Mouse (Mus musculus): Measurements from ENCODE around the gene B230217C12Rik. TPM values are rescaled to one million over a fixed set of nuclear protein-coding genes. Genes with fewer than 3 reads are reported as not detected.

The B230217C12Rik gene
- polyA plus RNA-seq, 1 experiment from 2014 or later: 11.7 TPM

DNA sequence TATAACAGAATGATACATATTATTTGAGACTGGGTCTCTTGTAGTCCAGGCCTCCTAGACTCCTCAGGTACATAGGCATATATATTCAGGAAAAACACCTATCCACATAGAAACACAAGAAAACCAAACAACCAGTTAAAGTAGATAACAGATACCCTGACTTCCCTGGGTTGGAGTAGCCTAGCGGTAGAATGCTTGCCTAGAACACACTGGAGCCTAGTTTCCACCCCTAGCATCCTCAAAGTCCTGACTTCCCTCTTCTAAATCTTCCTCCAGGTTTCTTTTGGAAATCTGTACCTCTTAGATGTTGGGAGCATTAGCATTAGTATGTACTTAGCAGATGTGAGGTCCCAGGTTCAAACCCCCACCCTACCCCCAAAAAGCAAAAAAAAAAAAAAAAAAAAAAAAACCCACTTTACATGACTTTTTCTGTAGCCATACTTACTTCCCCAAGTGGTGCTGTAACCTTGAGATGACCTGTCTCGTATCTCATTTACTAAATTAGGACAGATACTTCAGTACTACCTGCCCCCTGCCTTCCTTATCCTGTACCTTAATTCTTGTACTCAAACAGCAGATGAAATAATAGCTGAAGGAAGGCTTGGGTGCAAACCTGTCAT is 44.8 kb downstream of the B230217C12Rik start:
- H3K27ac ChIP-seq: no peak overlapping the region; the same call in 1 of the 2 replicates
- no peak overlapping the region for H3K9ac ChIP-seq
- no peak for ATAC-seq (ENCODE audit: low FRiP score, low read depth)
- no peaks in the 10 kb centered on the region for H3K27me3 ChIP-seq
- 100% methylated on average over 2 of the region's 2 CpGs for WGBS
- H3K4me1 ChIP-seq: 0 out of 2 replicates have a peak, but pooled peaks cover 3% of the 10 kb centered on the region
- H3K9me3 ChIP-seq: 0 out of 2 replicates have a peak, but pooled peaks cover 6% of the 10 kb centered on the region
- H3K4me2 ChIP-seq (replicated peaks): peak overlapping the region; percentile 66; the same call in 1 of the 2 replicates
- no peaks in the 10 kb centered on the region for H3K36me3 ChIP-seq
- no peak overlapping the region; the same call in 1 of the 2 replicates for H3K4me3 ChIP-seq

DNA sequence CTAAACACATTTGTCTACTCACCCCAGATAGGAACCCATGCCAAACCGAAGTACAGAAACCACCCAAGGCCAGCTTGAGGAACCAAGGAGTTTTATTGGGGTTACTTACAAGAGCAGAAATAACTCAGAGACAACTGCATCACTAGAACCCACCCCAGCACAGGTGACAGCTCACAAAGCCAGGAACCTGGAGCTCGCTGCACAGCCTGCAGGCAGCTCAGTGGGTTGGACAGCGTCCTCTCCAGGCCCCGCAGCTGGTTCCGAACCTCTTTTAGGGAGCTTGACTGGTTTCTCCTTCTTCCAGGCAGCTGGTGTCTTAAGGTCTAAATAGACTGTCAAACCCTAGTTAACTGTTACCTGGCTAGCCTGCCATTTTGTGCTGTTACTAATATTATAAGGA is 51.2 kb downstream of the B230217C12Rik start:
- no peaks in the 10 kb centered on the region for H3K4me1 ChIP-seq

More for the DNA sequence above, 51.2 kb downstream of the B230217C12Rik start:
- no peak overlapping the region for H3K4me2 ChIP-seq (replicated peaks)
- ATAC-seq (ENCODE audit: low FRiP score, low read depth): no peak
- no peak overlapping the region for H3K9ac ChIP-seq
- no peaks in the 10 kb centered on the region for H3K27me3 ChIP-seq
- H3K36me3 ChIP-seq: no peaks in the 10 kb centered on the region
- 73% methylated on average over 5 of the region's 5 CpGs for WGBS
- H3K4me3 ChIP-seq: no peak overlapping the region
- peaks cover 4% of the 10 kb centered on the region; the same call in 1 of the 2 replicates for H3K9me3 ChIP-seq
- no peak overlapping the region for H3K27ac ChIP-seq

Other genes starting within 250 kb of the B230217C12Rik start
- gene Epop, start 211.1 kb upstream of the B230217C12Rik start, polyA plus RNA-seq (2015; fragmentation: Nextera tagmentation; extraction: Ambion mirVana): 3.5 and 4.6 TPM in 2 replicates
- gene Mllt6, start 177.4 kb upstream of the B230217C12Rik start, polyA plus RNA-seq (2015; fragmentation: Nextera tagmentation; extraction: Ambion mirVana): 2.9 and 3.3 TPM in 2 replicates
- 11.2 and 13.5 TPM in 2 replicates for gene Cisd3, start 155.0 kb upstream of the B230217C12Rik start, polyA plus RNA-seq (2015; fragmentation: Nextera tagmentation; extraction: Ambion mirVana)
- gene Pcgf2, start 140.3 kb upstream of the B230217C12Rik start, polyA plus RNA-seq (2015; fragmentation: Nextera tagmentation; extraction: Ambion mirVana): 20.7 and 21.3 TPM in 2 replicates
- 490 and 497 TPM in 2 replicates for gene Psmb3, start 137.4 kb upstream of the B230217C12Rik start, polyA plus RNA-seq (2015; fragmentation: Nextera tagmentation; extraction: Ambion mirVana)
- 2.8 and 3.3 TPM in 2 replicates for gene Pip4k2b, start 96.1 kb upstream of the B230217C12Rik start, polyA plus RNA-seq (2015; fragmentation: Nextera tagmentation; extraction: Ambion mirVana)
- 21.0 and 23.3 TPM in 2 replicates for gene Cwc25, start 74.2 kb upstream of the B230217C12Rik start, polyA plus RNA-seq (2015; fragmentation: Nextera tagmentation; extraction: Ambion mirVana)
- 0.83 TPM in 1 of 2 replicates, not detected in the other for gene 1700001P01Rik, start 64.9 kb upstream of the B230217C12Rik start, polyA plus RNA-seq (2015; fragmentation: Nextera tagmentation; extraction: Ambion mirVana)
- 547 and 558 TPM in 2 replicates for gene Rpl23, start 58.3 kb upstream of the B230217C12Rik start, polyA plus RNA-seq (2015; fragmentation: Nextera tagmentation; extraction: Ambion mirVana)
- gene Lasp1, start 41.8 kb upstream of the B230217C12Rik start, polyA plus RNA-seq (2015; fragmentation: Nextera tagmentation; extraction: Ambion mirVana): 128 and 138 TPM in 2 replicates
- 0.37 and 0.63 TPM in 2 replicates for gene Fbxo47, start 43.4 kb downstream of the B230217C12Rik start, polyA plus RNA-seq (2015; fragmentation: Nextera tagmentation; extraction: Ambion mirVana)
- 0.33 and 0.50 TPM in 2 replicates for gene Plxdc1, start 145.7 kb downstream of the B230217C12Rik start, polyA plus RNA-seq (2015; fragmentation: Nextera tagmentation; extraction: Ambion mirVana)
- 7.0 and 8.8 TPM in 2 replicates for gene Arl5c, start 155.4 kb downstream of the B230217C12Rik start, polyA plus RNA-seq (2015; fragmentation: Nextera tagmentation; extraction: Ambion mirVana)
- gene Cacnb1, start 182.3 kb downstream of the B230217C12Rik start, polyA plus RNA-seq (2015; fragmentation: Nextera tagmentation; extraction: Ambion mirVana): 20.0 and 20.7 TPM in 2 replicates
- gene Rpl19, start 185.9 kb downstream of the B230217C12Rik start, polyA plus RNA-seq (2015; fragmentation: Nextera tagmentation; extraction: Ambion mirVana): 1,012 and 1,039 TPM in 2 replicates
- 0.74 and 1.1 TPM in 2 replicates for gene Stac2, start 212.7 kb downstream of the B230217C12Rik start, polyA plus RNA-seq (2015; fragmentation: Nextera tagmentation; extraction: Ambion mirVana)